Mouse (Mus musculus) layer of hippocampus, adult 18-20 months (tissue): ENCODE results near the gene Rundc3a. TPM values are rescaled to one million over a fixed set of nuclear protein-coding genes. Genes with fewer than 3 reads are reported as not detected.

Source experiments
- DNase-seq, 2 experiments: peaks; one replicate each; pipeline ENCODE4 v3.0.0; 2022; ENCODE audit warnings: low spot score in 2 of 2
- microRNA-seq, 2 experiments: library from miRNA; unstranded; fragments of <30 nt; microRNA quantifications; one replicate each; pipeline ENCODE4 v1.2.0; 2021
- total RNA-seq, 2 experiments: library from RNA; stranded (reverse); gene quantifications; 2 replicates each; pipeline ENCODE4 v1.2.3; 2021

The Rundc3a gene
- total RNA-seq, 2 experiments from 2014 or later: 489 to 499 TPM

GRCm38 (mm10) chr11:102446581-102447461 lies 53.6 kb downstream of the Rundc3a start:
- peak in 1 of 2 experiments; percentile 35 for DNase-seq

GRCm38 (mm10) chr11:102447497-102447896 lies 54.3 kb downstream of the Rundc3a start, which contains the start of gene Fam171a2:
TSS of gene Fam171a2 (minus strand) at chr11:102447682.
- peak; percentile 69 to 82 for DNase-seq

GRCm38 (mm10) chr11:102448327-102448726 lies 55.1 kb downstream of the Rundc3a start:
- peak; percentile 30 to 73 for DNase-seq

- peak in 1 of 2 experiments; percentile 60 for DNase-seq
Measured at GRCm38 (mm10) chr11:102449043-102450008, 56.1 kb downstream of the Rundc3a start.

Small RNA genes lying within 50 kb of the gene (microRNA-seq; reads per million reads assigned to microRNA genes)
- gene Mir6930: 0.59 to 0.74 reads per million in 2 experiments

Other genes starting within 250 kb of the Rundc3a start
- not detected for gene Nags, start 247.9 kb upstream of the Rundc3a start, total RNA-seq
- gene Tmem101, start 237.0 kb upstream of the Rundc3a start, total RNA-seq: 10 to 100 TPM; 25.0 to 27.2 TPM
- gene Lsm12, start 208.1 kb upstream of the Rundc3a start, total RNA-seq: 10 to 100 TPM; 59.3 to 59.4 TPM
- 10 to 100 TPM; 61.0 to 65.1 TPM for gene G6pc3, start 203.8 kb upstream of the Rundc3a start, total RNA-seq
- 100 to 1,000 TPM; 258 to 266 TPM for gene Hdac5, start 163.2 kb upstream of the Rundc3a start, total RNA-seq
- 1 to 10 TPM in 1 of 2 experiments, under 1 TPM in 1; 0.86 to 1.8 TPM for gene BC030867, start 144.5 kb upstream of the Rundc3a start, total RNA-seq
- 1 to 10 TPM; 2.3 to 2.9 TPM for gene Asb16, start 124.7 kb upstream of the Rundc3a start, total RNA-seq
- 10 to 100 TPM; 62.3 to 67.6 TPM for gene Tmub2, start 108.5 kb upstream of the Rundc3a start, total RNA-seq
- gene Atxn7l3, start 96.8 kb upstream of the Rundc3a start, total RNA-seq: 100 to 1,000 TPM; 168 to 171 TPM
- gene Ubtf, start 73.7 kb upstream of the Rundc3a start, total RNA-seq: 100 to 1,000 TPM; 131 to 135 TPM
- gene Slc4a1, start 27.2 kb upstream of the Rundc3a start, total RNA-seq: under 1 TPM; 0.30 to 0.41 TPM
- gene Slc25a39, start 14.5 kb downstream of the Rundc3a start, total RNA-seq: 10 to 100 TPM; 62.9 to 64.5 TPM
- gene Grn, start 36.9 kb downstream of the Rundc3a start, total RNA-seq: 10 to 100 TPM; 62.4 to 64.6 TPM
- gene Fam171a2, start 54.3 kb downstream of the Rundc3a start, total RNA-seq: 100 to 1,000 TPM; 106 to 111 TPM
- gene Itga2b, start 76.7 kb downstream of the Rundc3a start, total RNA-seq: 1 to 10 TPM; 1.2 to 3.9 TPM
- gene Gpatch8, start 163.0 kb downstream of the Rundc3a start, total RNA-seq: 10 to 100 TPM; 47.5 to 48.8 TPM
- gene Gm11627, start 186.1 kb downstream of the Rundc3a start, total RNA-seq: 1 to 10 TPM; 2.5 to 3.8 TPM
- 1 to 10 TPM; 7.3 to 7.5 TPM for gene Fzd2, start 211.0 kb downstream of the Rundc3a start, total RNA-seq